Mouse (Mus musculus) fat pad, adult 2 months (tissue): ENCODE results near the gene Csf2rb2.
"Not testable (repeated sequence)": the region's sequence is repeated elsewhere in the genome, so short reads cannot be mapped to it uniquely, and the experiment has no call there.

ENCODE experiments used
- DNase-seq: peaks from one replicate; pipeline ENCODE4 v3.0.0-alpha.2; 2011; ENCODE audit warnings: low read depth, low spot score; ENCODE audit errors: extremely low read depth

Gene Csf2rb2

GRCm38 (mm10) chr15:78257326-78258050 is 48.0 kb downstream of the Csf2rb2 start:
- no peak for DNase-seq

DNA sequence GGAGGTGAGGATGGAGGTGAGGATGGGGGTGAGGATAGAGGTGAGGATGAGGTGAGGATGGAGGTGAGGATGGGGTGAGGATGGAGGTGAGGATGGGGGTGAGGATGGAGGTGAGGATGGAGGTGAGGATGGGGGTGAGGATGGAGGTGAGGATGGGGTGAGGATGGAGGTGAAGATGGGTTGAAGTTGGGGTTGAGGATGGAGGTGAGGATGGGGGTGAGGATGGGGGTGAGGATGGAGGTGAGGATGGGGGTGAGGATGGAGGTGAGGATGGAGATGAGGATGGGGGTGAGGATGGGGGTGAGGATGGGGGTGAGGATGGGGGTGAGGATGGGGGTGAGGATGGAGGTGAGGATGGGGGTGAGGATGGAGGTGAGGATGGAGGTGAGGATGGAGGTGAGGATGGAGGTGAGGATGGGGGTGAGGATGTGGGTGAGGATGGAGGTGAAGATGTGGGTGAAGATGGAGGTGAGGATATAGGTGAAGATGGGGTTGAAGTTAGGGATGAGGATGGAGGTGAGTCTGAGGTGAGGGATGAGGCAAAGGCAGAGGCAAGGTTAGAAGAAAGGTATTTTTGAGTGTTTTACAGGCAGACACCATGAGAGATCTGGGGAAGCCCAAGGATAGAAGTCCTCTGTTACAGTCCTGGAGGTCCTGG is 48.8 kb downstream of the Csf2rb2 start:
- DNase-seq: not testable (repeated sequence)

DNA sequence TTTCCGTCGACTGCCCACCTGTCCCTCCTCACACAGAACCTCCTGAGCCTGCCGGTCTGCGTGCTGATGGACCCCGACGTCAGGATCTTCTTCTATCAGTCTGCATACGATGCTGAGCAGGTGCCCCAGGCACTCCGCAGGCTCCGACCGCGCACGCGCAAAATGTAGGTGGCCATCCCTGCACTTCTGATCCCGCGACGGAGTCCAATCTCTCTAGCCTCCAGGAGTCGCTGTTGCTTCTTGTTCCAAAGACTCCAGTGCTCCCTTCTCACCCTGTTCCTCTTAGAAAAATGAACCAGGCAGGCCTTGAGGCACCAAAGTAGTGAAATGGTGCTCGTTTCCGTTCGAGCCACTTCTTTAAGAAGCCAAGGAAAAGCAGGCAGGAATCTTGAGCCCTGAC is 50.8 kb downstream of the Csf2rb2 start:
- DNase-seq: no peak

- DNase-seq: no peak
Observed at GRCm38 (mm10) chr15:78248410-78248809, 57.1 kb downstream of the Csf2rb2 start.

DNA sequence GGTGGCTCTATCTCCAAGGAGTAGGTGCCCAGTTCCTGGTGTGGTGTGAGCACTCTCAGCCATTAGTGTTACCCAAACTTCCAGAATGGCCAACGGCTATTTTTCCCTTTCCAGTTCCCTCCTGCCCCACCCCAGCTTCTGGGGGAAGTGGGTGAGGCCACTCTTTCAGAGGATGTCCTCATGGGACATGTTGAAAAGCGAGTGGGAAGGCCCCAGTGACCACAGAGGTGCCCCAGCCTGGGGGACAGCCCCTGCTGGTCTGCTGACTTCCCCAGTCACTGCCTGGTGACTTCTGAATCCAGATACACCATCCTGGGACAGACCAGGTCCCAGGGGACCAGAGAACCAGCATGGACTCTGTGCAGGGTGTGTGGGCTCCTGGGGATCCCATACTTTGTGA is 57.9 kb downstream of the Csf2rb2 start:
- DNase-seq: no peak

DNA sequence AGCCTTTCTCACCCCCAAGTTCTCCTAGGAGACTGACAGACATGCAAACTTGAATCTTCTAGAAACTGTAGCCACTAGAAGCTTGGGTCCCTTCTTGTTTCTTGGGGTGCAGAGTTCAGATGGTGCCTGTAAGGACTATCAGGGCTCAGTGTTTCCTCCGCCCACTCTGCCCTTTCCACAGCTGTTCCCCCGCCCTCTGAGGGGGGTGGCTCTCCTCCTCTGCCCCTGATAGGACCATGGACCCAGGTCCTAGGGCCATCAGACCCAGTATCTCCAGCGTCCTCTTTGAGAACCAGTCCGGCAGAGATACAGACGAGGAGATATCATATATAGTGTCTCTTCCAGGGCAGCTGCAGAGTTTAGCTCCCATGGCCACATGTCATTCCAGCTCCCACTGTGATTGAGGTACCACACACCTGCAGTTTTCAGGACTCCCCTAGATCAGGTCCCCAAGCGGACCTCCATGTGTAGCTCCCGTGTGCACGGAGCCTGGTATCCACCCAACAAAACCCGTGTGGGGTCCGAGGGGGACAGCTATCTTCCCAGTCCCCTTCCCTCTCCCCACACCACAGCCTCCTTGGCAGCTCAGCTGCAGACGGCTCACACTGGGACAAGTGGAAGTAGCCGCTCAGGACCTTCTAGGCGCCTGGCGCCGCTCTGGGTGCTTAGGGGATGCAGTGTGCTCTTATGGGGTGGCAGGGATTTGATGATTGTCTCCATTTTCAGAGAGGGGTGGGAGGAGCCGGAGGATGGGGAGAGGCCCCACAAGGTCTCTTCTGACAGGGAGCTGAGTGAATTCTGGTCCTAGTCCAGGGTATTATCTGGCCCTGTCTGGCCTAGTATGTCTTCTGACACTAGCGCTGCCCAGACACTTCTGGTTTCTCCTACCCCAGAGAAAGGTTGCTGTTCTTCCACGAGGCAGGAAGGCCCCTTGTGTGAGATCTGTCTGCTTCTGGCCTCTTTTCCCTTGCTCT is 59.1 kb downstream of the Csf2rb2 start:
- DNase-seq: no peak

GRCm38 (mm10) chr15:78244695-78245492 is 60.6 kb downstream of the Csf2rb2 start, which contains the start of gene Ncf4:
Gene Ncf4, plus strand, starts transcription at chr15:78244801.
- no peak for DNase-seq

- no peak for DNase-seq
Observed at GRCm38 (mm10) chr15:78243774-78244173, 61.7 kb downstream of the Csf2rb2 start.

DNA sequence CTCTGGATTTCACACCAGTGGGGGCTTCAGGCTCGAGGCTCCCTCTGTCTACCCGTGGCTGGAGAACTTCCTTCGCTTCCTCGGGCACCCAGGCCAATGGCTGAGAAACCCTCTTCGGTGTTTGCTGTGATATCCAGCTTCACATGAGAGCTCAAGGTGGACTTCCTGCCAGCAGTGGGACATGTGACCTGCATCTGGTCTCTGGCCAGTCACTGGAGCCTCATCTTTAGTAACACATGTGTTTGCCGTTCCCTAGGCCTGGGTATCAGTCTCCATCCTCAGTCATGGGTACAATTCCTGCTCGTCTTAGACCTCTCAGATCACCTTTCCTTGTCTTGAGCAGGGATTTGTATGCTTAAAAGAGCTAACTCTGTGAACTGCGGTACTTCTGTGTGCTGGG is 62.5 kb downstream of the Csf2rb2 start:
- DNase-seq: no peak

GRCm38 (mm10) chr15:78241335-78241734 is 64.2 kb downstream of the Csf2rb2 start:
- no peak for DNase-seq

DNA sequence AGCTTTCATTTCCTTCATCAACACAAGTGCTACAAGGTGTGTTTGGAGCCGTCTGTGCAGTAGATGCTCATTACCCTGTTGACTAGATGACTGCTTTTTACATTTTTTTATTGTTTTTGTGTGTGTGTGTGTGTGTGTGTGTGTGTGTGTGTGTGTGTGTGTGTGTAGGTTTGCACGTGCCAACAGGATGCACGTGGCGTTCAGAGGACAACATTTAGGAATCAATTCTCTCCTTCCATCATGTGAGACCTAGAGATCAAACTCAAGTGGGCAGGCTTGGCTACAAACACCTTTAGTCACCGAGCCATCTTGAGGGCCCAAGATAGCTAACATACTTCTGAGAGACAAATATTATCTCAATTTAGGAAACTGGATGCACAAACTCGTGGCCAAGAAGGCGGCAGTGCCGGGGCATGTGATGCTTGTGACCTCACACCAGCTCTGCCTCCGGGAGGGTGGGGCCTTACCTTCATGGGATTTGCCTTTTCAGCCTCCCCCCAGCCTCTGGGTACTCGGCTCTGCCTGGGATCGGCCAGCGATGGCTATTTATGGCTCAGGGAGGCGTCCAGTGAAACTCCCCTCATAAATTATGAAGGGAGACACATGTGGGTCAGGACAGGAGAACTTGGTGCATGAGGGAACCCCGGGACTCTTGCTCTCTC is 65.4 kb downstream of the Csf2rb2 start:
- no peak for DNase-seq

- no peak for DNase-seq
Observed at GRCm38 (mm10) chr15:78239453-78239852, 66.1 kb downstream of the Csf2rb2 start.

DNA sequence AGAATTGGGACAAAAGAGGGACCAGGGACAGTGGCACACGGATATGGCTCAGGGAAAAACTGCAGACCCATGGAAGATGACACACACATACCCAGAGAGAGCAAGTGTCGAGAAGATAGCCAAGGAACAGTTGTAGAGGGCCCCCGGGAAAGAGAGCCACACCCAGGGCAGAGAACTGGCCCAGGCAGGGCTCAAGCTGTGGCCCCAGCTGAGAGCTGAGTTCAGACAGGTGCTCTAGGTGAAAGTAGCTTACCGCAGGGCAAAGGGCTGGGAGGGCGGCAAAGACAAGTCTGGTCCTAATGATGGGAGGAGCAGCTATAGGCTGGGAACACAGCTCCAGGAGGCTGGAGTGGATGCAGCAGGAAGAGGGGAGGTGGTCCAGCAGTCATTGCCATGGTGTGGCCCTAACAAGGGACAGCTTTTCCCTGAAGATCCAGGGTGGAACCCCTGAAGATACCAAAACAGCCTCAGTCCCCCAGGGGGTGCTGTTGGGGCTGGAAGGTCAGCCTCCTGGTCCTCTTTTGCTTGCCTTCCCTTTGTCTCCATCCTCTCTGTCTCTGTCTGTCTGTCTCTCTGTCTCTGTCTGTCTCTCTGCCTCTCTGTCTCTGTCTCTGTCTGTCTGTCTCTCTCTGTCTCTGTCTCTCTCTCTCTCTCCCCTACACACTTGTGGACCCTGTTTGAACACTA is 70.6 kb downstream of the Csf2rb2 start:
- no peak for DNase-seq
